Mouse (Mus musculus) lung, embryonic 14.5 days (tissue): ENCODE results near the gene Zxdc. TPM values are rescaled to one million over a fixed set of nuclear protein-coding genes. Genes with fewer than 3 reads are reported as not detected.

ENCODE experiments used
- ATAC-seq: fragments of 200-750 bp; cut with Nextera tagmentation; 2 replicates; pipeline ENCODE4 v1.8.0; 2017; ENCODE audit warnings: mild to moderate bottlenecking, moderate TSS enrichment, moderate library complexity; ENCODE audit not compliant: insufficient read depth
- DNase-seq: peaks from one replicate; pipeline ENCODE4 v3.0.0-alpha.2; 2015
- H3K27ac ChIP-seq: fragments of 300-500 bp; sonication (generic); 2 replicates; pipeline ENCODE4 v1.5.1; 2014; ENCODE audit warnings: low read depth, mild to moderate bottlenecking, moderate library complexity
- H3K27me3 ChIP-seq: fragments of 300-500 bp; sonication (generic); 2 replicates; pipeline ENCODE4 v1.6.1; 2014; ENCODE audit warnings: low read length, control low read depth; ENCODE audit not compliant: insufficient read depth
- H3K36me3 ChIP-seq: fragments of 300-500 bp; sonication (generic); 2 replicates; pipeline ENCODE4 v1.6.1; 2014; ENCODE audit warnings: control low read depth; ENCODE audit not compliant: insufficient read depth
- H3K4me1 ChIP-seq: fragments of 300-500 bp; sonication (generic); 2 replicates; pipeline ENCODE4 v1.6.1; 2014; ENCODE audit warnings: antibody characterized with exemption, control low read depth; ENCODE audit not compliant: insufficient read depth
- H3K4me2 ChIP-seq: fragments of 300-500 bp; sonication (generic); 2 replicates; pipeline ENCODE4 v1.6.1; 2014; ENCODE audit warnings: mild to moderate bottlenecking
- H3K4me3 ChIP-seq: fragments of 300-500 bp; sonication (generic); 2 replicates; pipeline ENCODE4 v1.5.1; 2014; ENCODE audit warnings: low read depth, low read length
- H3K9ac ChIP-seq: fragments of 300-500 bp; sonication (generic); 2 replicates; pipeline ENCODE4 v1.6.1; 2014
- H3K9me3 ChIP-seq: fragments of 300-500 bp; sonication (generic); 2 replicates; pipeline ENCODE4 v1.6.1; 2016; ENCODE audit warnings: low read depth, low read length, control low read depth
- CTCF ChIP-seq: IDR thresholded peaks from 2 replicates; pipeline ENCODE4 v1.5.1; 2016; ENCODE audit warnings: antibody characterized with exemption, low read depth
- WGBS: fragments of 180-500 bp; shearing (Covaris S2); extraction: QIAGEN DNeasy Blood & Tissue Kit; methylation state at CpG from one replicate; pipeline ENCODE4 v1.1.7; 2014; 5-methylcytosine and 5-hydroxymethylcytosine counted together
- polyA plus RNA-seq: library from polyadenylated mRNA; unstranded; fragments of >200 nt; fragmentation: Nextera tagmentation; extraction: Ambion mirVana; gene quantifications from 2 replicates; pipeline ENCODE4 v1.2.1, GENCODE M21; 2014

The Zxdc gene
- polyA plus RNA-seq, 1 experiment from 2014 or later = 11.9 TPM

- ATAC-seq = peak; percentile 23; the same call in 1 of the 2 replicates
Measured at GRCm38 (mm10) chr6:90450697-90451096, 81.4 kb downstream of the Zxdc start.

GRCm38 (mm10) chr6:90451512-90451911 is 82.2 kb downstream of the Zxdc start:
- 82% methylated on average over 5 of the region's 5 CpGs for WGBS
- Histone ChIP-seq H3K4me1 (no peaks in the 10 kb centered on the region), H3K4me3 (no peak overlapping the region), H3K9ac (no peak overlapping the region), H3K27ac (no peak overlapping the region), H3K27me3 (no peaks in the 10 kb centered on the region), H3K4me2 (no peak overlapping the region), H3K9me3 (no peaks in the 10 kb centered on the region), H3K36me3 (no peaks in the 10 kb centered on the region)
- DNase-seq (no peak), ATAC-seq (no peak)
- no peak for TF ChIP-seq CTCF

More at GRCm38 (mm10) chr6:90450697-90451096, 81.4 kb downstream of the Zxdc start:
- no peak overlapping the region for H3K4me3 ChIP-seq
- no peaks in the 10 kb centered on the region for H3K36me3 ChIP-seq
- H3K27ac ChIP-seq = no peak overlapping the region
- DNase-seq = no peak
- no peak overlapping the region for H3K4me2 ChIP-seq
- H3K9ac ChIP-seq = no peak overlapping the region
- TF ChIP-seq CTCF = no peak
- WGBS = 57% methylated on average over 5 of the region's 5 CpGs
- no peaks in the 10 kb centered on the region for H3K27me3 ChIP-seq
- no peaks in the 10 kb centered on the region for H3K9me3 ChIP-seq
- no peaks in the 10 kb centered on the region for H3K4me1 ChIP-seq

DNA sequence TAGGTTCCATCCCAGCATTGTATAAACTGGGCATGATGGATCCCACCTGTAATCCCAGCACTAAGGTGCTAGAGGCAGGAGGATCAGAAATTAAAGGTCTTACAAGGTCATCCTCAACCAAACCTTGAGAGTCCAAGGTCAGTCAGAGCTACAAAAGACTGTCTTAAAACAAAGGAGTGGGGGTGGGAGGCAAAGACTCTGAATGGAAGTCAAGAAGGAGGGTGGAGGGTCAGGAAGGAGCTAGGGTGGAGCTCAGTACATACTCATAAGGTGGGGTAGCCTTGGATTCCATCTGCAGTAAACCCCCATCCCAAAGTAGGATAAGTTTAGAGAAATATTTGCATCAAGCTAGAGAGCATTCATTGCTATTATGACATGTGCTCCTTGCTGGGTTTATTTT is 83.3 kb downstream of the Zxdc start:
- Histone ChIP-seq H3K27me3 (no peaks in the 10 kb centered on the region), H3K4me2 (no peak overlapping the region), H3K27ac (no peak overlapping the region), H3K36me3 (no peaks in the 10 kb centered on the region), H3K4me1 (no peaks in the 10 kb centered on the region), H3K9ac (no peak overlapping the region), H3K4me3 (no peak overlapping the region), H3K9me3 (no peaks in the 10 kb centered on the region)
- no peak for TF ChIP-seq CTCF
- ATAC-seq (no peak), DNase-seq (no peak)

Other genes with a start within 250 kb of the Zxdc start
- gene Vmn1r51, start 246.9 kb upstream of the Zxdc start, polyA plus RNA-seq = not detected in 2 replicates
- gene Vmn1r52, start 194.7 kb upstream of the Zxdc start, polyA plus RNA-seq = not detected in 2 replicates
- not detected in 2 replicates for gene V1ra8, start 166.7 kb upstream of the Zxdc start, polyA plus RNA-seq
- gene Vmn1r53, start 145.1 kb upstream of the Zxdc start, polyA plus RNA-seq = 0.16 TPM in 1 of 2 replicates, not detected in the other
- not detected in 2 replicates for gene Vmn1r54, start 123.2 kb upstream of the Zxdc start, polyA plus RNA-seq
- gene BC048671, start 68.3 kb upstream of the Zxdc start, polyA plus RNA-seq = not detected in 2 replicates
- gene Chst13, start 44.3 kb upstream of the Zxdc start, polyA plus RNA-seq = not detected in 2 replicates
- gene Uroc1, start 36.2 kb upstream of the Zxdc start, polyA plus RNA-seq = not detected in 2 replicates
- 0.43 and 0.57 TPM in 2 replicates for gene Cfap100, start 59.3 kb downstream of the Zxdc start, polyA plus RNA-seq
- gene Klf15, start 93.1 kb downstream of the Zxdc start, polyA plus RNA-seq = 8.1 and 10.9 TPM in 2 replicates
- 0.74 and 0.78 TPM in 2 replicates for gene Aldh1l1, start 116.9 kb downstream of the Zxdc start, polyA plus RNA-seq
- gene Slc41a3, start 235.2 kb downstream of the Zxdc start, polyA plus RNA-seq = 4.7 and 5.4 TPM in 2 replicates